Mouse (Mus musculus): ENCODE data around the gene Tagap.
"Not testable (repeated sequence)": the region's sequence is repeated elsewhere in the genome, so short reads cannot be mapped to it uniquely, and the experiment has no call there.

Gene Tagap

DNA sequence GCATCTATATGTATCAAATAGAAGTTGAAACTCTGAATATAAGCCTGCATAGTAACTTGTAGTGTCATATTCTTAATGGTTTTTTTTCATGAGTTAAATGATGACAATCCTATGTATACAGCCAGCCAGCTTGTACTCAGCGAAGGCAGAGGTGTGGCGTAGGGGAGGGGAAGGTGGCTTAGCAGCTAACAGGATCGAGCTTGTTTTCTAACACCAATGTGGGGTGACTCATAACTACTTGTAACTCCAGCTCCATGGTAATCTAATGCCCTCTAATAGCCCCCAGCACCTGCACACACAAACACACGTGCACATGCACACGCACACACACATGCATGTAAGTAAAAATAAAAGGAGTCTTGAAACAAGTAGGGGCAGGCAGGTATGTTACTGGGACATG lies 42.7 kb downstream of the Tagap start:
- not testable (repeated sequence) for DNase-seq (ENCODE audit: low read depth)

DNA sequence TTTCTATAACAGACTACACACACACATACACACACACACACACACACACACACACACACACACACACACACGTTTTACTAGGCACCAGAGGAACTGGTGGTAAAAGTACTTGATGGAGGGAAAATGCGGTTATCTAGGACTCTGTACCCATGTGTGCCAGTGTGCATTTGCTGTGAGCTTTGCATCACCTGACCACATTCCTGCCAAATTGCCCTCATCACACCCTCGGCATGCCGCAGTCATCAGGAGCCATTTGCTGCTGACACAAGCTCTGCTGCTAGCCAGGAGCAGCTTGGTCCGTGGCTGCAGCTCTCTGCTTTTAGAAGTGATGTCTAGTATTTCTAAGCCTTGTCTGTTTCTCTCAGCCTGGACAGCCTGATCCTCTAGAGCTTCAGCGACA lies 44.0 kb downstream of the Tagap start:
- DNase-seq (ENCODE audit: low read depth) = not testable (repeated sequence)

- not testable (repeated sequence) for DNase-seq (ENCODE audit: low read depth)
Observed at GRCm38 (mm10) chr17:7983484-7983883, 57.7 kb downstream of the Tagap start.
